Mouse (Mus musculus): ENCODE results near the gene Uqcrfs1. TPM values are rescaled to one million over a fixed set of nuclear protein-coding genes. Genes with fewer than 3 reads are reported as not detected.

The Uqcrfs1 gene
- total and polyA plus RNA-seq, 3 experiments, result 154 to 292 (median 173) TPM

DNA sequence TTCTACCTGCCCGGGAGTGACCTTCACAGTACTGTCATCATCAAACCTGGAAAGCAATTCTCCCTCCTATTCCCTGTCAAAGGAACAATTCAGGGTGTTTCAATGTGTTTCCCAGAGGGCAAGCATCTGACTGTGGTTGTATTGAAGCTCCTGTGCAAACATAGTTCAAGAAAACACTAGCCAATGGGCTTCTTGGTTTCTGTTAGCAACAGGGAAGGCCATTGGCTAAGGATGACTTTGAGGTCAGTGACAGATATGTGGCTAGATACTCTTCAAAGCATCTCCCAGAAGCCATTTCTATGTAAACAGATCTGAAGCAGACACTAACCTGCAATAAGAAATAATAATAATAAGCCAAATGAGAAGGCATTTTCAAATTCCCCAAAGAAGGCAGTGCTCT, 25.0 kb upstream of the Uqcrfs1 start:
- Histone ChIP-seq H3K36me3 (replicated peaks in 1 of 2; ENCODE audit: control insufficient read depth in 1 of 2, insufficient read depth in 1 of 2, low read length in 1 of 2) (no peaks in the 10 kb centered on the region), H3K4me3 (replicated peaks in 1 of 3; ENCODE audit: low read depth in 2 of 3, low read length in 2 of 3, poor library complexity in 1 of 3) (no peak overlapping the region), H3K4me1 (ENCODE audit: control insufficient read depth in 1 of 2, insufficient read depth in 2 of 2) (peaks cover 24 to 76% of the 10 kb centered on the region in 2 experiments), H3K27me3 (replicated peaks) (no peaks in the 10 kb centered on the region), H3K4me2 (ENCODE audit: insufficient read depth, low read depth, poor library complexity, severe bottlenecking) (no peak overlapping the region), H3K9ac (ENCODE audit: insufficient read depth, low read depth) (no peak overlapping the region), H3K9me3 (replicated peaks; ENCODE audit: low read length) (no peaks in the 10 kb centered on the region), H3K27ac (ENCODE audit: insufficient read depth, low read depth) (peak overlapping the region; percentile 22), H3K79me2 (replicated peaks; ENCODE audit: control insufficient read depth, extremely low read depth, insufficient read depth, poor library complexity, severe bottlenecking) (no peaks in the 10 kb centered on the region)
- in situ Hi-C loops (cut with MboI; ENCODE audit: low pct_ligation_motif_present, low pct_unique_long_range_greater_than_20kb, low sequenced_read_pairs), result loop anchor here (25.0 kb wide), 2 partner anchors 792 to 1067 kb away; partner anchors contain the start of gene Foxf2
- no peak for DNase-seq (ENCODE audit: extremely low read depth)
- TF ChIP-seq ZKSCAN1 (IDR thresholded peaks at IDR 0.05; ENCODE audit: borderline replicate concordance, low read depth, low read length), result no peak
- peak; percentile 18; the same call in 1 of the 2 replicates for TF ChIP-seq TCF12 (IDR thresholded peaks at IDR 0.05; ENCODE audit: low read depth, low read length)
- dilution Hi-C loops (cut with MboI; ENCODE audit: extremely low pct_ligation_motif_present, extremely low pct_unique_long_range_greater_than_20kb, low sequenced_read_pairs), result no loop called here

DNA sequence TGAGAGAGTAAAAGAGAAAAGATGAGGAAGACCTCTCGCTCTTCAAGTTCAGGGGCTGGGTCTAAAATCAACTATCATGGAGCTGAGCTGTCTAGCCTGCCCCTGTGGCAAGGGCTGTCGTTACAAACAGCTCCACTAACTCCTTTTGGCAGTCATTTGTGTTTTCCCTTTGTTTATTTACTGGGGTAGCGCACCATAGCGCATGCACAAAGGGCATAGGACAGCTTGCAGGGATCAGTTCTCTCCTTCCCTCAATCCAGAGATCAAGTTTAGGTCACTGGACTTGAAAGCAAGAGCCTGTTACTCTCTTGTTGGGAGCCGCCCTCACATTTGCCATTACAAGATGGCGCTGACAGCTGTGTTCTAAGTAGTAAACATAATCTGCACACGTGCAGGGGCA, 22.4 kb upstream of the Uqcrfs1 start:
- Histone ChIP-seq H3K27me3 (replicated peaks) (no peaks in the 10 kb centered on the region), H3K36me3 (replicated peaks in 1 of 2; ENCODE audit: control insufficient read depth in 1 of 2, insufficient read depth in 1 of 2, low read length in 1 of 2) (no peaks in the 10 kb centered on the region), H3K4me1 (ENCODE audit: control insufficient read depth in 1 of 2, insufficient read depth in 2 of 2) (peaks cover 22 to 83% of the 10 kb centered on the region in 2 experiments), H3K27ac (ENCODE audit: insufficient read depth, low read depth) (no peak overlapping the region), H3K9ac (ENCODE audit: insufficient read depth, low read depth) (no peak overlapping the region), H3K4me3 (replicated peaks in 1 of 3; ENCODE audit: low read depth in 2 of 3, low read length in 2 of 3, poor library complexity in 1 of 3) (no peak overlapping the region), H3K4me2 (ENCODE audit: insufficient read depth, low read depth, poor library complexity, severe bottlenecking) (no peak overlapping the region), H3K9me3 (replicated peaks; ENCODE audit: low read length) (no peaks in the 10 kb centered on the region), H3K79me2 (replicated peaks; ENCODE audit: control insufficient read depth, extremely low read depth, insufficient read depth, poor library complexity, severe bottlenecking) (no peaks in the 10 kb centered on the region)
- dilution Hi-C loops (cut with MboI; ENCODE audit: extremely low pct_ligation_motif_present, extremely low pct_unique_long_range_greater_than_20kb, low sequenced_read_pairs) (no loop called here), in situ Hi-C loops (cut with MboI; ENCODE audit: low pct_ligation_motif_present, low pct_unique_long_range_greater_than_20kb, low sequenced_read_pairs) (loop anchor here (10.0 to 25.0 kb wide), 3 partner anchors 637 to 1070 kb away; partner anchors contain the start of gene Foxf2)
- no peak for DNase-seq (ENCODE audit: extremely low read depth)
- no peak for TF ChIP-seq MEF2A (IDR thresholded peaks at IDR 0.05; ENCODE audit: borderline replicate concordance, low read depth, low read length)
- no peak for TF ChIP-seq NELFE (IDR thresholded peaks at IDR 0.05; ENCODE audit: low read depth, low read length)
- TF ChIP-seq MXI1 (IDR thresholded peaks at IDR 0.05; ENCODE audit: low read depth, low read length), result no peak
- TF ChIP-seq JUND (conservative IDR thresholded peaks at IDR 0.05; ENCODE audit: low read depth, low read length), result no peak
- TF ChIP-seq MAZ (IDR thresholded peaks at IDR 0.05; ENCODE audit: low read depth, low read length), result no peak
- TF ChIP-seq KAT2A (IDR thresholded peaks at IDR 0.05; ENCODE audit: insufficient replicate concordance, low read length), result no peak
- no peak for TF ChIP-seq EP300 (IDR thresholded peaks at IDR 0.05; ENCODE audit: low read length)
- no peak for TF ChIP-seq E2F4 (IDR thresholded peaks at IDR 0.05; ENCODE audit: insufficient replicate concordance, low read depth, low read length)
- TF ChIP-seq CTCF (conservative IDR thresholded peaks at IDR 0.05 in 1 of 2, IDR thresholded peaks at IDR 0.05 in 1 of 2; ENCODE audit: low read depth in 2 of 2, low read length in 2 of 2), result no peak
- no peak for TF ChIP-seq SMC3 (IDR thresholded peaks at IDR 0.05; ENCODE audit: low read depth, low read length)
- TF ChIP-seq MAX (IDR thresholded peaks at IDR 0.05; ENCODE audit: low read length), result no peak
- TF ChIP-seq POLR2AphosphoS2 (IDR thresholded peaks at IDR 0.05; ENCODE audit: low read depth, low read length), result no peak

DNA sequence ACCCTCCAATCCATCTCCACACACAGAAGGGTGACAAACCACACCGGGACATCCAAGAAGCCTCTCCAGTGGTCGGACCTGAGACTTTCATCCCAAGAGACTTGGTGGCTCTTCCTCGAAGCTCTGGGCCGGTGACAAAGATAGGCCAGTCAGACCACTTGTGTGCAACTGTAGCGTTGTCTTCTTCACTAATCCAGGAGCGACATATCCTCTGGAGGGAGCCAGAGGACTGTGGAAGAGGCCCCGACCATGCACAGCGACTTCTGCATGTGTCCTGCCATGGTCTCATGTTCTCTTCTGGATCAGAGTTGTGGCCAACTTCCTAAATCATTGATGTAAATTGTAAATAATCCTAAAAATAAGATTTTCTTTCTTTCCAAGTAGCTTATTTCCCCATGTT, 21.6 kb upstream of the Uqcrfs1 start:
- Histone ChIP-seq H3K4me3 (replicated peaks in 1 of 3; ENCODE audit: low read depth in 2 of 3, low read length in 2 of 3, poor library complexity in 1 of 3) (no peak overlapping the region), H3K4me2 (ENCODE audit: insufficient read depth, low read depth, poor library complexity, severe bottlenecking) (no peak overlapping the region), H3K9ac (ENCODE audit: insufficient read depth, low read depth) (0 out of 2 replicates have a peak overlapping the region, but pooled peaks have one; percentile 12), H3K79me2 (replicated peaks; ENCODE audit: control insufficient read depth, extremely low read depth, insufficient read depth, poor library complexity, severe bottlenecking) (no peaks in the 10 kb centered on the region), H3K4me1 (ENCODE audit: control insufficient read depth in 1 of 2, insufficient read depth in 2 of 2) (peaks cover 25 to 84% of the 10 kb centered on the region in 2 experiments), H3K36me3 (replicated peaks in 1 of 2; ENCODE audit: control insufficient read depth in 1 of 2, insufficient read depth in 1 of 2, low read length in 1 of 2) (no peaks in the 10 kb centered on the region), H3K27me3 (replicated peaks) (no peaks in the 10 kb centered on the region), H3K9me3 (replicated peaks; ENCODE audit: low read length) (no peaks in the 10 kb centered on the region), H3K27ac (ENCODE audit: insufficient read depth, low read depth) (no peak overlapping the region)
- dilution Hi-C loops (cut with MboI; ENCODE audit: extremely low pct_ligation_motif_present, extremely low pct_unique_long_range_greater_than_20kb, low sequenced_read_pairs) (no loop called here), in situ Hi-C loops (cut with MboI; ENCODE audit: low pct_ligation_motif_present, low pct_unique_long_range_greater_than_20kb, low sequenced_read_pairs) (loop anchor here (10.0 to 25.0 kb wide), 3 partner anchors 638 to 1071 kb away; partner anchors contain the start of gene Foxf2)
- DNase-seq (ENCODE audit: extremely low read depth), result peak; percentile 88
- TF ChIP-seq JUN (IDR thresholded peaks at IDR 0.05; ENCODE audit: insufficient read depth, low read depth, low read length) (no peak), MEF2A (IDR thresholded peaks at IDR 0.05; ENCODE audit: borderline replicate concordance, low read depth, low read length) (peak; percentile 70), EP300 (IDR thresholded peaks at IDR 0.05; ENCODE audit: low read length) (peak; percentile 37; the same call in 1 of the 2 replicates), SMC3 (IDR thresholded peaks at IDR 0.05; ENCODE audit: low read depth, low read length) (peak; percentile 96), IRF4 (IDR thresholded peaks at IDR 0.05; ENCODE audit: low read depth, low read length) (peak; percentile 56; the same call in 1 of the 2 replicates), ELF1 (IDR thresholded peaks at IDR 0.05; ENCODE audit: low read depth, low read length) (0 out of 2 replicates have a peak, but pooled peaks have one; percentile 18), ZC3H11A (IDR thresholded peaks at IDR 0.05; ENCODE audit: low read depth, low read length) (peak; percentile 98), RCOR1 (conservative IDR thresholded peaks at IDR 0.05; ENCODE audit: low read depth, low read length) (no peak), NRF1 (IDR thresholded peaks at IDR 0.05; ENCODE audit: low read depth, low read length) (0 out of 2 replicates have a peak, but pooled peaks have one; percentile 17), BHLHE40 (IDR thresholded peaks at IDR 0.05; ENCODE audit: low read depth, low read length) (peak; percentile 43; the same call in 1 of the 2 replicates), GABPA (IDR thresholded peaks at IDR 0.05; ENCODE audit: insufficient replicate concordance, low read depth, low read length) (no peak), KAT2A (IDR thresholded peaks at IDR 0.05; ENCODE audit: insufficient replicate concordance, low read length) (no peak), MYC (IDR thresholded peaks at IDR 0.05; ENCODE audit: low read depth, low read length) (peak; percentile 95), HCFC1 (IDR thresholded peaks at IDR 0.05; ENCODE audit: low read depth, low read length) (peak; percentile 13; the same call in 1 of the 2 replicates), MXI1 (IDR thresholded peaks at IDR 0.05; ENCODE audit: low read depth, low read length) (peak; percentile 58; the same call in 1 of the 2 replicates)

All from CH12.LX (cell line).